Mouse (Mus musculus): ENCODE measurements around the gene Rnf43. TPM values are rescaled to one million over a fixed set of nuclear protein-coding genes. Genes with fewer than 3 reads are reported as not detected.

The Rnf43 gene
- total RNA-seq, 4 experiments from 2014 or later = 2.9 to 7.7 (median 4.8) TPM

- DNase-seq (ENCODE audit: low spot score in 2 of 2) = no peak
Observed at GRCm38 (mm10) chr11:87677756-87678155, 15.2 kb downstream of the Rnf43 start.

GRCm38 (mm10) chr11:87678545-87678944 lies 16.0 kb downstream of the Rnf43 start:
- DNase-seq (ENCODE audit: low spot score in 2 of 2) = no peak

GRCm38 (mm10) chr11:87678976-87679375 lies 16.5 kb downstream of the Rnf43 start:
- no peak for DNase-seq (ENCODE audit: low spot score in 2 of 2)

- no peak for DNase-seq (ENCODE audit: low spot score in 2 of 2)
Observed at GRCm38 (mm10) chr11:87680786-87681185, 18.3 kb downstream of the Rnf43 start.

- no peak for DNase-seq (ENCODE audit: low spot score in 2 of 2)
Observed at GRCm38 (mm10) chr11:87682096-87682495, 19.6 kb downstream of the Rnf43 start.

- no peak for DNase-seq (ENCODE audit: low spot score in 2 of 2)
Observed at GRCm38 (mm10) chr11:87682838-87683571, 20.5 kb downstream of the Rnf43 start.

- no peak for DNase-seq (ENCODE audit: low spot score in 2 of 2)
Observed at GRCm38 (mm10) chr11:87686407-87686806, 23.9 kb downstream of the Rnf43 start.

DNA sequence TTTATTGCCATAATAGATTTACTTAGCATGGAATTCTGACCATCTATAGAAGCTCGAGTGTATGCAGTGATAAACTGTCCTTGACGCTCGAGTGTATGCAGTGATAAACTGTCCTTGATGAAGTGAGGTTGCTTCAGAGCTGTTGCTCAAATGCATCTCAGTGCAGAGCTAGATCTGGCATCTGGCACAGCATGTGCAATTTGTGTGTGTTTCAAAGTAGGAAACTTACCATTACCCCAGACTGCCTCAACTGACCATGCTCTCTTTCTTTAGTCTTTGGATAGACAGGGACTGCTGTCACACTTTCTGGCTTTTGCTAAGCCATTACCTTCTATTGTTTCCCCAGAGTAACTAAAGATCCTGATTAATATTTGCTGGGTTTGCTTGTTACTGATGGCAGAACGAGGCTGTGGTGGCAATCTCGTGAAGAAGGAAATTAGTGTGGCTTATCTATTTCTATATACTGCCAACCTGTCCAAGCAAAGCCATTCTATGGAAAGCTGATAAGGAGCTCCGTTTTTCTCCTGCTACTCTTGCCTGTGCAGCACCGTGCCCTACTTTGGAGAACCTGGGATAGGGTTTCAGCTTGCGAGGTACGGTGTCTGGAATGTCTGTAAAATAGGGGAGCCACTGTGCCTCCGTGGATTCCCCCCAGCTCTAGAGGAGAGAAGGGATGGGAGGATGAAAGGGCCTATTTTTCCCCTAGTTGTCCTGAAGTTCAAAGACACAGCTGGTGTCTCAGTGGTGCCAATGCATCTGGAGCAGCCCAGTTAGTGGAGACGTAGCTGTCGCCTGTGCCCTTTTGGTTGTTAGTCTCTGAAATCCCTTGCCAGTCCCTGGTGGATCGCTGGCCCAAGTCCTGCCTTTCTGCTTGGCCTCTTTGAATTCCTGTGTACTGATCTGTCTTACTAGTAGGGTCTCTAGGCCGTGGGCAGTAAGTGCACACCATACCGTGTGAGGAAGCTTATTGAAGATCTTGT lies 25.0 kb downstream of the Rnf43 start:
- DNase-seq (ENCODE audit: low spot score in 2 of 2) = no peak

GRCm38 (mm10) chr11:87688478-87689203 lies 26.1 kb downstream of the Rnf43 start:
- DNase-seq (ENCODE audit: low spot score in 2 of 2) = no peak

GRCm38 (mm10) chr11:87689402-87689808 lies 26.9 kb downstream of the Rnf43 start:
- no peak for DNase-seq (ENCODE audit: low spot score in 2 of 2)

GRCm38 (mm10) chr11:87690054-87690740 lies 27.7 kb downstream of the Rnf43 start:
- DNase-seq (ENCODE audit: low spot score in 2 of 2) = no peak

DNA sequence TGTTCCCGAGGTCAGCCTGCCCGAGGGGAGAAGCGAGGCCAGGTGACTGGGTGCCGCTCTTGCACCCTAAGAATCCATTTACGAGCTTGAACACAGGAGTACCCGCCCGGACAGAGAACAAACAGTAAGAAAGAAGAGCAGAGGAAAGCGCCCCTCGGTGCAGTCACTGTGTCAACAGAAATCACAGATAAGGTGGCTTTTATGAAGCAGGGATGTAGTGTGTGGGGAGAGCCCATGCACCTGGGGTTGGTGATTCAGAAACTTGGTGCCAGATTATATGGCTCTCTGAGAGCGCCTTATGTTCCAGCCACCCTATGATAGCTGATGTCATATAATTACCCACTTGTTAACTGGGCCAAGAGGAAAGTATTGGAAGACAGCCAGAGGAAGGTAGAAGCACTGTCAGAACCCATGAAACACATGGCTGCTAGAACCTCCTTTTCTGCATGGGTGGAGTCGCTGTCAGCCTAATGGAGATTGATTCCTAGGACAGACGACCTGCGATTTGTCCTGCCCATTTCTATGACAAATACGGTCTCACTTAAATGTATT lies 34.7 kb downstream of the Rnf43 start:
- DNase-seq (ENCODE audit: low spot score in 2 of 2) = no peak

- DNase-seq (ENCODE audit: low spot score in 2 of 2) = no peak
Observed at GRCm38 (mm10) chr11:87698126-87698525, 35.6 kb downstream of the Rnf43 start.

DNA sequence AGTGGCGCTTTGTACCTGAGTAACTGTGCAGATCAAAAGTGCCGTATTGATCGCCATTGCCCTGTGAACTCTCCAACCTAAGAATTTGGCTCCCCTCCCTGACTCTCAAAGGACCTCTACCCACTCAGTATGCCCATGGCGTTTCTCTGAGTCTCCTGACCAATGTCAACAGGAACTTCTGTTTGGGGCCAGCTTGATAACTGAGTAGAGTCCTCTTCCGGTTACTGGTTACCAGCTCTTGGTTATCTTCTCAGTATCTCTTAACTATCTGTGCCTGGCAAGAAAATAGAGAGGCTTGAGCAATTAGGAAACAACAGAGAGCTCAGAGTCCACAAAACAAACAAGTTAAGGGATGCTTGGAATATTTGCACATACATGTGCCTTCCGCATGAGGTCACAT lies 38.6 kb downstream of the Rnf43 start:
- no peak for DNase-seq (ENCODE audit: low spot score in 2 of 2)

GRCm38 (mm10) chr11:87701877-87702620 lies 39.5 kb downstream of the Rnf43 start:
- no peak for DNase-seq (ENCODE audit: low spot score in 2 of 2)

DNA sequence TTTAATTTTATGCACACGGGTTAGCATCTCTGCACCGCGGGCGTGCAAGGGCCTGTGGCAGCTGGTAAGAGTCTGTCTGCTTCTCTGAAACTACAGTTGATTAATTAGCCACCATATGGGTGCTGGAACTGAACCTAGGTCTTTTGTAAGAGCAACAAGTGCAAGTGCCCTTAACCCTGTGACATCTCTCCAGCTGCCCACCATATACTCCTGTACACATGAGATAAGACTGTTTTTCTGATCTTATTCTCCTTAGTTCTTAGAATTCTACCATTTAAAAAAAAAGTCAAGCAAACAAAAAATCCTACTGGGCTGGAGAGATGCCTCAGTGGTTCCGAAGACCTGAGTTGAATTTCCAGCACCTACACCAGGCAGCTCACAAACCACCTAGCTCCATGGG lies 41.1 kb downstream of the Rnf43 start:
- no peak for DNase-seq (ENCODE audit: low spot score in 2 of 2)

- DNase-seq (ENCODE audit: low spot score in 2 of 2) = no peak
Observed at GRCm38 (mm10) chr11:87704289-87704688, 41.8 kb downstream of the Rnf43 start.

- DNase-seq (ENCODE audit: low spot score in 2 of 2) = no peak
Observed at GRCm38 (mm10) chr11:87707570-87707969, 45.0 kb downstream of the Rnf43 start.

DNA sequence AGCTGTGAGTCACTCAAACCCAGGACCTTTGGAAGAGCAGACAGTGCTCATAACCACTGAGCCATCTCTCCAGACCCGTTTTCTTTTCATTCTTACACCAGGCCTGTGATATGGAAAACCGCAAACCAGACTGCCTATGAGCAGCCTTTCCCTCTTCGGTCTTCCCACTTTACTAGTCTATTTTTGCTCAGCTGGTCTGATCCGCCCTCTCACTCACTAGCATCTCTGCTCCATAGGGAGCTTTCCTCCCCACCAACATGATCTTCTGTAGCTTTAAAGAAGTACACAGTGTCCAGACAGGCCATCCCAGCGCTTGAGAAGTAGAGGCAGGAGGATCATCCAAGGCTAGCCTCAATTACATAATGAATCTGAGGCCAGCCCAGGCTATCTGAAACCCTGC lies 46.5 kb downstream of the Rnf43 start:
- DNase-seq (ENCODE audit: low spot score in 2 of 2) = no peak
